Mouse (Mus musculus) monocyte, adult 5-6 weeks (primary cell): ENCODE results near the gene Tectb. TPM values are rescaled to one million over a fixed set of nuclear protein-coding genes. Genes with fewer than 3 reads are reported as not detected.

ENCODE experiments used
- ATAC-seq: fragments of 153-309, 156-312 bp; replicated peaks from 2 replicates; pipeline ENCODE4 v1.8.0; 2017; ENCODE audit warnings: mild to moderate bottlenecking; ENCODE audit not compliant: low TSS enrichment, insufficient number of reproducible peaks, severe bottlenecking, poor library complexity, low FRiP score
- total RNA-seq: library from RNA; stranded (forward); fragments of 200-1000, 200-491, 200-594 nt; gene quantifications from 3 replicates; pipeline ENCODE4 v1.2.3, GENCODE M21; 2017

Tectb gene
- total RNA-seq, 1 experiment from 2014 or later, result not detected

DNA sequence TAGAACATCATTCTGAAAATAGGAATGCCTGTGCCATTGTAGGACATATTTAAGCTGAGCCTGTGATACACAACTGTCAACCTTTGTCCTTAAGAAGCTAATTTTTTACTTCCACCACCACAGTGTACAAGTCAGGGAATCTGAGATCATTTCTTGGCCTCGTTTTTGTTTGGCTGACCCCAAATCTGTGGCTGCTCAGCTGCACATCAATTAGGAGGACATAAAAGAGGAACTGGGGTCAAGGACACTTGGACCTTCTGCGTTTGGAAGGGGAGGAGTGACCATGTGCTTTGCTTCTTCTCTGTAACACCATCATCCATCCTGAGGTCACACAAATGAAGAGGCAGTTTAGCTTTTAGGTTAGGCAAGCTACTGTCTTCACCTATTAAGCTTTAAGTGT, 55.5 kb downstream of the Tectb start:
- ATAC-seq, result no peak

DNA sequence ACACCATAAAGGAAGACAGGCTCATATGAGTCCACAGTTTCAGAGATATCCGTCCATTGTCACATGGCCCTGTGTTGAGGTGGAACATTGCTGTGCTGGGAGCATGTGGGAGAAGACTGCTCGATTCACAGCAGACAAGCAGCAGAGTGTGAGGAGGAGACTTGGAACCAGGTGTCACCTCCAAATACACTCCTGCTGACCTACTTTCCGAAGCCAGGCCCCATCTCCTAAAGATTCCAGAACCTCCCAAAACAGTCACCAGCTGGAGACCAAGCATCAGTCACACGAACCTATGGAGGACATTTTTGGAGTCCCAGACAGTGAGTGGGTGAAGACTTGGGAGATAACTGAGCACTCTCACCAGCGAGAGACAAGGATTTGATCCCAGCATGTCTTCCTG, 56.0 kb downstream of the Tectb start:
- ATAC-seq, result no peak

- no peak for ATAC-seq
These were observed 59.4 kb downstream of the Tectb start for GRCm38 (mm10) chr19:55239766-55240426.

GRCm38 (mm10) chr19:55241186-55241645, 60.7 kb downstream of the Tectb start, which contains the start of gene Gucy2g:
TSS of gene Gucy2g (minus strand) at chr19:55241236.
- ATAC-seq, result no peak

GRCm38 (mm10) chr19:55244791-55245231, 64.3 kb downstream of the Tectb start:
- 0 out of 2 replicates have a peak, but pooled peaks have one; percentile 31 for ATAC-seq

Other genes starting within 250 kb of the Tectb start
- gene Gpam, start 53.5 kb upstream of the Tectb start, total RNA-seq, result 1.9 to 6.5 TPM (median 5.3 TPM) in 3 replicates
- not detected in 3 replicates for gene Gucy2g, start 60.5 kb downstream of the Tectb start, total RNA-seq
- gene Acsl5, start 71.2 kb downstream of the Tectb start, total RNA-seq, result 172 to 230 TPM (median 204 TPM) in 3 replicates
- 83.3 to 102 TPM (median 84.5 TPM) in 3 replicates for gene Zdhhc6, start 135.3 kb downstream of the Tectb start, total RNA-seq
- gene Vti1a, start 135.6 kb downstream of the Tectb start, total RNA-seq, result 57.6 to 105 TPM (median 67.7 TPM) in 3 replicates